Mouse (Mus musculus) lung, embryonic 15.5 days (tissue): ENCODE results near the gene Kank1. TPM values are rescaled to one million over a fixed set of nuclear protein-coding genes. Genes with fewer than 3 reads are reported as not detected.

Source experiments
- ATAC-seq: fragments of 200-750 bp; cut with Nextera tagmentation; 2 replicates; pipeline ENCODE4 v1.8.0; 2017; ENCODE audit warnings: moderate number of reproducible peaks, borderline replicate concordance; ENCODE audit not compliant: low FRiP score, low TSS enrichment; ENCODE audit errors: extremely low read depth
- H3K27ac ChIP-seq: fragments of 300-500 bp; sonication (generic); 2 replicates; pipeline ENCODE4 v1.5.1; 2015; ENCODE audit warnings: moderate library complexity, mild to moderate bottlenecking, inconsistent platforms
- H3K27me3 ChIP-seq: fragments of 300-500 bp; sonication (generic); 2 replicates; pipeline ENCODE4 v1.6.1; 2015; ENCODE audit warnings: inconsistent platforms
- H3K36me3 ChIP-seq: fragments of 300-500 bp; sonication (generic); 2 replicates; pipeline ENCODE4 v1.6.1; 2015; ENCODE audit warnings: inconsistent platforms
- H3K4me1 ChIP-seq: fragments of 300-500 bp; sonication (generic); 2 replicates; pipeline ENCODE4 v1.6.1; 2015; ENCODE audit warnings: inconsistent platforms
- H3K4me2 ChIP-seq: fragments of 300-500 bp; sonication (generic); 2 replicates; pipeline ENCODE4 v1.6.1; 2015; ENCODE audit warnings: inconsistent platforms, mild to moderate bottlenecking, moderate library complexity
- H3K4me3 ChIP-seq: fragments of 300-500 bp; sonication (generic); 2 replicates; pipeline ENCODE4 v1.5.1; 2015; ENCODE audit warnings: mild to moderate bottlenecking, inconsistent platforms
- H3K9ac ChIP-seq: fragments of 300-500 bp; sonication (generic); 2 replicates; pipeline ENCODE4 v1.6.1; 2015; ENCODE audit warnings: inconsistent platforms
- H3K9me3 ChIP-seq: fragments of 300-500 bp; sonication (generic); 2 replicates; pipeline ENCODE4 v1.6.1; 2016; ENCODE audit warnings: inconsistent platforms
- WGBS: fragments of 180-500 bp; shearing (Covaris S2); methylation state at CpG from one replicate; pipeline ENCODE4 v1.1.7; 2015; 5-methylcytosine and 5-hydroxymethylcytosine counted together
- polyA plus RNA-seq: library from polyadenylated mRNA; unstranded; fragments of >200 nt; fragmentation: Nextera tagmentation; extraction: Ambion mirVana; gene quantifications from 2 replicates; pipeline ENCODE4 v1.2.1, GENCODE M21; 2015

Kank1 gene
- polyA plus RNA-seq, 1 experiment from 2014 or later, result 18.6 TPM

DNA sequence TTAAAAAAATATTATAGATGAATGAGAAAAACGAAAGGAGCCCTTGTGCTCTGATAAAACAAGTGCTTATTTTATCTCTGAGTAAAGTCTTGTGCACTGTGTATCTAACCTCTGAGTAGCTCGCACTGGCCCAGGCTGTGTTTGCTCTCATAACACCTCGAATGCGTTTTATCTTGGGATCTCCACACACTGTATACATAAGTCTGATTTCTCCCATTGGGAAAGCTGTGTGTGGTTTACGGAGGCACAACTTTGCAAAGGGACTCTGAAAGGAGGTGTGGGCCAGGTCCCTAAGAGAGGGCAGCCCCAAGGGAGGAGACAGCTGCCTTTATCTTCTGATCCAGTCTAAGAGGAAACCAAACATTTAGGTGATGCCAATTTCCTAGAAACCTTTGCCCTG is 198.6 kb downstream of the Kank1 start:
- Histone ChIP-seq H3K27me3 (peaks cover 10% of the 10 kb centered on the region; the same call in 1 of the 2 replicates), H3K4me3 (no peak overlapping the region), H3K4me1 (peaks cover 37% of the 10 kb centered on the region), H3K27ac (no peak overlapping the region), H3K9me3 (no peaks in the 10 kb centered on the region), H3K4me2 (no peak overlapping the region), H3K9ac (no peak overlapping the region), H3K36me3 (peaks cover 10% of the 10 kb centered on the region; the same call in 1 of the 2 replicates)
- ATAC-seq, result peak; percentile 54
- WGBS, result 17% methylated on average over 5 of the region's 5 CpGs

DNA sequence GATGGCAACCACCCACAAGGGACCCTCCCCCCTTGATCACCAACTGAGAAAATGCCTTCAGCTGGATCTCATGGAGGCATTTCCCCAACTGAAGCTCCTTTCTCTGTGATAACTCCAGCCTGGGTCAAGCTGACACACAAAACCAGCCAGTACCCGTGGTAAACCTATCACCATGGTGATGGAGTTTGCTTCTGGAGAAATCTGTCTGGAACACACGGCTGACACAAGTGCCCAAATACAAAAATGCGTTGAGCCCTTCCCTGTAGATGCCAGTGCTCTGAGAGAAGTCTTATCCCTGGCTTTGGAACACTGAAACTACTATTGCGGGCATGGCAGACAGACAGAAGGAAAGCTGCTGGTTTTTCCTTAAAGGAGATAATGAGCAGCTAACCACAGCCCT is 199.4 kb downstream of the Kank1 start:
- 0 out of 2 replicates have a peak, but pooled peaks cover 5% of the 10 kb centered on the region for H3K36me3 ChIP-seq
- no peak overlapping the region for H3K9ac ChIP-seq
- WGBS, result 58% methylated on average over 4 of the region's 4 CpGs
- H3K4me2 ChIP-seq, result no peak overlapping the region
- no peaks in the 10 kb centered on the region for H3K9me3 ChIP-seq
- peaks cover 16% of the 10 kb centered on the region; the same call in 1 of the 2 replicates for H3K27me3 ChIP-seq
- H3K4me3 ChIP-seq, result no peak overlapping the region
- no peak for ATAC-seq
- no peak overlapping the region for H3K27ac ChIP-seq
- peaks cover 44% of the 10 kb centered on the region for H3K4me1 ChIP-seq

DNA sequence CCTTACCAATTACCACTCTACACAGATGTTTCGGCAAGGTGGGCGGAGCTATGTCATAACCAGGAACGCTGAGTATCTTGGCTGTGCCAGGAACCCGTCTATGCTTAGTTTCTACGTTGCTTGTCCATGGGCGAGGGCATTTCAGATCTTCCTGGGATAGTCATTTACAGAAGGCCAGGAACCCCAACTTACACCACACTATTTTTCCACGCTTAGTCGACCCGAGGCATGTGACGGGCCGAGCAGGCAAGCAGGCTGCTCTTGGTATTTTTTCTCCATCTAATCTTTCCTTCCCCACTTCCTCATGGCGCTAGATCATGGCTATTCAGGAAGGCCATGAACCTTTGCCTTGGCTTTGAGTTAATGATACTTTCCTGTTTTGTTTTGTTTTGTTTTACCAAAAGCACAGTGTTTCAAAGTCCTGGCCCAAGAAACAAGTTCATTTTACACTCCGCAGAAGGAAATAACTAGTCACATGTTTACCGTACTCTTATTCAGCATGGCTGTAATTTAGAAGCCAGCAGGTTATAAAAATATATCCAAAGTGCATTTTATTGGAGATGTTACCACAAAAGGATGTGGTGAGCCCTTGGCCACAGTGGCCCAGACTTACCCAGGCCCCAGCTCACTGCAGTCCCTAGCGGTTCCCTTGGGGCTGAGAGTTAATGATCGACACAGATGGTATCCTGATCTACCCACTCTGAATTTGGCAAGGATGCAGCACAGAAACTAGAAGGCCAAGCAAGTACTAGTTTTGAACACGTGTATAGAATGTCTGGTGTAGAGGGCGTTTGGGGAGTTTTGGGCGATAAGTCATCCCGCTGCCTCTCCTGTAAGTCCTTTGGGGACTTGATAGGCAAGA is 200.2 kb downstream of the Kank1 start:
- Histone ChIP-seq H3K27ac (no peak overlapping the region), H3K4me2 (no peak overlapping the region), H3K27me3 (peaks cover 16% of the 10 kb centered on the region; the same call in 1 of the 2 replicates), H3K36me3 (0 out of 2 replicates have a peak, but pooled peaks cover 5% of the 10 kb centered on the region), H3K4me1 (peaks cover 44% of the 10 kb centered on the region), H3K4me3 (no peak overlapping the region), H3K9ac (no peak overlapping the region), H3K9me3 (no peaks in the 10 kb centered on the region)
- WGBS, result 85% methylated on average over 20 of the region's 20 CpGs
- no peak for ATAC-seq

DNA sequence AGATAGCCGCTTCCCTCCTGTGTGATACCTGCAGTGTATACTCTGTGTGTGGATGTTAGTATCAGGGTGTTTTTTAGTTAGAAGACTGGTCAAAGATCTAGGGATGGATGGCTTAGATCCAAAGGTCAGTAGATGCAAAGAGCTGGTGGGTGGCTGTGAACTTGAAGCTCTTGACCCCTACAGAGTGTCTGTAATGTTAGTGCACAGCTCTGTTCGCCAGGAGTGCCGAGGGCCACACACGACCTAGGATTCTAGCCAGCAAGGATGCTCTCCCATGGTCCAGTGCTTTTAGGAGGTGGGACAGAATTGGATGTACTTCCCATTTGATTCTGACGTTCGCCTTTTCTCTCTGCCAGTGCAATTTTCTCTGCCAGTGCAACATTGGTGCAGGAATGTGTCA is 201.5 kb downstream of the Kank1 start:
- no peak for ATAC-seq
- Histone ChIP-seq H3K27ac (no peak overlapping the region), H3K27me3 (peaks cover 13% of the 10 kb centered on the region), H3K4me3 (no peak overlapping the region), H3K36me3 (no peaks in the 10 kb centered on the region), H3K4me2 (no peak overlapping the region), H3K9ac (no peak overlapping the region), H3K9me3 (no peaks in the 10 kb centered on the region), H3K4me1 (peaks cover 37% of the 10 kb centered on the region)
- WGBS, result 84% methylated on average over 6 of the region's 6 CpGs

DNA sequence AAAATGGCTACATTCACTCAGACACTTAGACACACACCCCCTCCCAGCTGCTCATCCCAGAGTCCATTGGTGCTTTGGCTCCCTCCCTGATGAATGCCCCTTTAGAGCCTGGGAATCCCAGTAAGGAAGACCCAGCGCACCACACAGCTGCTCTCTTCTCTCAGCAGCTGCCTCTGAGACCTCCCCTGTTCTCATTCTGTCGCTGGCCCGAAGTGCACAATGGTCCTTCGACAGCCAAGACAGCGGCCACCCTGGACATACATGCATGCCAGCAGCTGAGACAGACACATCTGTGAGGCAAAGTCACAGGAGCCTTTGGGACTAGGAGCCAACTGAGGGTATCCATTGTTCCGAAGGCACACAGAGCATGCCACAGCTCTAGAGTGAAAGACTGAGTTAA is 203.0 kb downstream of the Kank1 start:
- Histone ChIP-seq H3K4me3 (no peak overlapping the region), H3K4me1 (peaks cover 34% of the 10 kb centered on the region), H3K27ac (no peak overlapping the region), H3K9me3 (no peaks in the 10 kb centered on the region), H3K4me2 (no peak overlapping the region), H3K36me3 (no peaks in the 10 kb centered on the region), H3K27me3 (peaks cover 15% of the 10 kb centered on the region), H3K9ac (no peak overlapping the region)
- WGBS, result 60% methylated on average over 6 of the region's 6 CpGs
- ATAC-seq, result no peak

DNA sequence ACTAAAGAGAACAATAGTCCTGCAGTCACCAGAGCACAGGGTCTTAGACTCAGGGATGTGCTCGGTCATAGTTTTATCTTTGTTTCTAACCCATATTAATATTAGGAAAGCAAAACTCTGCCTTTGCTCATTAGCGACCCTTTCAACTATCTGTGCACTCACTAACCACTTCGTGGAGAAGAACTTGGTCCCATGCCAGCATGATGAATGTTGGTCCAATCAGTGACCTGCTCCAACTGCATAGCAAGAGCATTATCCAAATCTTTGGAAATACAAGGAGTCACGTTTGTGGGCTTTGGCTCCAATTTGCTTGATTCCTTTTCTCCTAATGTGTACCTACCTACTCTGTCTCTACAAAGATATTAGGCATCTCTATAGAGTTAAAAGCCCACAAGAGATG is 204.0 kb downstream of the Kank1 start:
- H3K27me3 ChIP-seq, result peaks cover 16% of the 10 kb centered on the region
- no peaks in the 10 kb centered on the region for H3K9me3 ChIP-seq
- H3K9ac ChIP-seq, result no peak overlapping the region
- H3K36me3 ChIP-seq, result no peaks in the 10 kb centered on the region
- H3K4me1 ChIP-seq, result peaks cover 25% of the 10 kb centered on the region
- H3K4me3 ChIP-seq, result no peak overlapping the region
- no peak overlapping the region for H3K27ac ChIP-seq
- H3K4me2 ChIP-seq, result no peak overlapping the region
- no peak for ATAC-seq
- WGBS, result 47% methylated on average over 4 of the region's 4 CpGs

DNA sequence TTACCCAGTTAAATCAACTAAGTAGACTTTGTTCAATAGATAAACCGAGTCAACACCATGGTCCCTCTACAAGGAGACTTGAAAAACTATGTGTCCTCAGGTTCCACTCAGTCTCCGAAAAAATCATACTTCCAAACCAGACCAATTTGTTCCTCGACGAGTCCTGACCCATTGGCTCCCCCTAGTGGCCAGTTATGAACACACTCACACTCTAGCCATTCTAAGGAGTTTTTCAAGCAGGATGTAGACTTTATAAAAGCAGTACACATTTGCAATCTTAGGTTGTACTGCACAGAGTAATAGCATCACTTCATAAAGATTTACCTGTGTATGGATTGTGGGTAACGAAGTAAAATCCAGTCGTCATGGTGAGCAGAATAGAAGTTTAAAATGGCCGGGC is 208.3 kb downstream of the Kank1 start:
- peaks cover 37% of the 10 kb centered on the region for H3K27me3 ChIP-seq
- peaks cover 7% of the 10 kb centered on the region; the same call in 1 of the 2 replicates for H3K4me1 ChIP-seq
- H3K9me3 ChIP-seq, result no peaks in the 10 kb centered on the region
- no peak overlapping the region for H3K4me2 ChIP-seq
- 22% methylated on average over 7 of the region's 7 CpGs for WGBS
- no peaks in the 10 kb centered on the region for H3K36me3 ChIP-seq
- ATAC-seq, result no peak
- H3K27ac ChIP-seq, result no peak overlapping the region
- H3K4me3 ChIP-seq, result no peak overlapping the region
- no peak overlapping the region for H3K9ac ChIP-seq

DNA sequence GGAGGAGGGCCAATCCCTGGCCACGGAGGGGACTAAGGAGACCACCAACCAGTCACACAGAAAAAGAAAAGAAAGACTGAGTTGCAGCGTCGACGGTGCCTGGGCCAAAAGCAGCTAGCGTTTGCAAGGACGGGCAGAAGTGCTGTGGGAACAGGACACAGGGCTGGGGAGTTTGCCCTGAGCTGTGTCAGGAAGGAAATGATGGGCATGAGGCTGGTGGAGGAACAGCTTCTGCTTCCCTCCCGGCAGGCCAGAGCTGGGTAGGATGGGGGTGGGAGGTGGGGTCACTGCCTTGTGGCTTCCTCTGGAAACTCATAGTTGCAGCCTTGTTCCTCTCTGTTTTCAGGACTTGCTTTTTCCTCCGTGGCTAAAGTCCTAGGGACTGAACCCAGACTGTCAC is 209.1 kb downstream of the Kank1 start:
- Histone ChIP-seq H3K27ac (no peak overlapping the region), H3K4me2 (no peak overlapping the region), H3K9ac (no peak overlapping the region), H3K9me3 (no peaks in the 10 kb centered on the region), H3K4me1 (peaks cover 4% of the 10 kb centered on the region; the same call in 1 of the 2 replicates), H3K4me3 (no peak overlapping the region), H3K36me3 (no peaks in the 10 kb centered on the region), H3K27me3 (peaks cover 35% of the 10 kb centered on the region)
- WGBS, result 52% methylated on average over 8 of the region's 8 CpGs
- no peak for ATAC-seq

DNA sequence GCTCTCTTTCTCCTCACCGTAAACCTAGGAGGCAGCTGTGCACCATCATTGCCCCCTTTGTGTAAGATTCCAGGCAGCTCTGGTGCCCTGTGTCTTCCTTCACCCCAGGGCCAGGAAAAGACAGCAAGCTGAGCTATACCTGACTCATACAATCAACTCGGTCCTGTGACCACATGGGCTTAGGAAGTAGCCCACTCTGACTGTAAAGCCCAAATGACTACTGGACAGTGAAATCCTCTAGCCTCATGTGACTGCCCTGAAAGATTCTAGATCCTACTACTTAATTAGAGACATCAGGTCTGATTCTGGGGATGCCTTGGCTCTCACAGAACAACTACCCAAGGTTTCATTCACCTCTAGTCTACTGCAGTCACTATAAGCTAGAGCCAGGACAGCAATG is 209.9 kb downstream of the Kank1 start:
- peaks cover 31% of the 10 kb centered on the region for H3K27me3 ChIP-seq
- H3K4me1 ChIP-seq, result peaks cover 4% of the 10 kb centered on the region; the same call in 1 of the 2 replicates
- no peaks in the 10 kb centered on the region for H3K36me3 ChIP-seq
- H3K9me3 ChIP-seq, result no peaks in the 10 kb centered on the region
- 66% methylated on average over 2 of the region's 2 CpGs for WGBS
- no peak overlapping the region for H3K4me3 ChIP-seq
- no peak overlapping the region for H3K9ac ChIP-seq
- no peak overlapping the region for H3K4me2 ChIP-seq
- no peak overlapping the region for H3K27ac ChIP-seq
- ATAC-seq, result no peak

DNA sequence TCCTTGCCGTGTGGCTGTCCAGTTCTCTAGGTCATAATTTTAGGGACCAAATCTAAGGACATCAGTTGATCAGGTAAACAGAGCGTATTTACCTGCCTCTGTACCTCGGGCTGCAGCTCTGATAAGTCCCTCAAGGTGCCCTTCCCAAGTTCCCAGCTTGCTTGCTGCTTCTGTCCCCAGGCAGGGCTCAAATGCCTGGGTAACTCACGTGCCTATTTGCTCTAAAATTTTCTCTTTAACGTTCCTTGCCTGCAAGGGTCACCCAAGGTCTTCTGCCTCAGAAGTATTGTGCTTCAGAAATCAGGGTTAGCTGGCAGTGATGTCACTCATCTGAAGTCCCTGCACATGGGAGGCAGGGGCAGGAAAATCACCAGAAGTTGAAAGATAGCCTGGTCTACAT is 210.6 kb downstream of the Kank1 start:
- no peak for ATAC-seq
- no peak overlapping the region for H3K4me2 ChIP-seq
- H3K27ac ChIP-seq, result no peak overlapping the region
- H3K9me3 ChIP-seq, result no peaks in the 10 kb centered on the region
- whole genome bisulfite sequencing, result 46% methylated on average over 5 of the region's 5 CpGs
- no peaks in the 10 kb centered on the region for H3K36me3 ChIP-seq
- no peak overlapping the region for H3K9ac ChIP-seq
- H3K4me3 ChIP-seq, result no peak overlapping the region
- H3K27me3 ChIP-seq, result peaks cover 31% of the 10 kb centered on the region
- H3K4me1 ChIP-seq, result peaks cover 4% of the 10 kb centered on the region; the same call in 1 of the 2 replicates

DNA sequence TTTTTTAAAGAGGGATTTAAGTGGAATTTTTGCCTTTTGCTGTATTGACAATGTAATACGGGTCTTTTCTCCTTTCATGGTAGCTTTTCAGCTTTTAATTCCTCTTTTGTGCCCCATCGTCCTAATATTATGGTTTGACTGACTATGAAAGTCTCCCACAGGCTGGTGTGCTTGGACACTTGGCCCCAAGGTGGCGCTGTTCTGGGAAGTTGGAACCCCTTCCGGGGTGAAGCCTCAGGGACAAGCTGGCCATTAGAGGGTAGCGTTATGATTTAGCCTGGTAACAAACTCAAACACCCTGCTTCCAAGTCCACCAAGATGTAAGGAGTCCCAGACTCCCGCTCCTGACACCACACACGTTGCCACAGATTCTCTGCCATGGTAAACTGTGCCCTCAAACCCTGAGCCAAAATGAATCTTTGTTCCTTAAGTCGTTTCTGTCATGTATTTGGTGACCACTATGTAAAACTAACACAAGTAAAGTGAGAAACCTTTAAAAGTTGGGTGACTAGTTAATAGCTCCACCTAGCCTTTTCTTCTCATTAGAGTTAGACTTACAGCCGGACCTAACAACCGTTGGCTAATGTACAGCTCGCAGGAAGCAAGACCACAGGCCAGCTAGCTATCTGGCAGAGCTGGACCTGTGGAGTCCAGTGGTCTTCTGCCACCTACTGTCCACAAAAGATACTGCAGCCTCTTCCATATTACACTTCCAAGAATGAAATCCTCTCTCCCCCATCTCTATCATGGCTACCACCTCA is 214.3 kb downstream of the Kank1 start:
- ATAC-seq, result peak; percentile 58; the same call in 1 of the 2 replicates

DNA sequence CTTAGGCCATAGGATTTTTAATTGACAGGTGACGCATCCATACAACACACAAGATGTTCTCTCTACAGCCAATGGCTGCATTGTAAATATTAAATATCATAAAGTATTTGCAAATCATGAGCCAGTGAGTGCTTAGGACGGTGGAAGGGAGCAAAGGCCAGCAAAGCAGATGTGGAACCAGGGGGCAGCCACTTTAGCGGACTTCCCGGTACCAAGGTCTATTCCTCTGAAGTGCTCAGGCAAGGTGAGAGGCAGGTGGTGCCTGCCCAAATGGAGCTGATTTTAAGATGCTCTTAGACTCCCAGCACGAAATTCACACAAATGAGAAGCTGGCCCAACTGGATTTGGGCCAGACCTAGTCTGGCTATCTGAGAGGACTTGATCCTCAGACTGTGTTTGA is 216.4 kb downstream of the Kank1 start:
- WGBS, result 71% methylated on average over 5 of the region's 5 CpGs
- H3K4me3 ChIP-seq, result no peak overlapping the region
- H3K4me1 ChIP-seq, result peaks cover 4% of the 10 kb centered on the region; the same call in 1 of the 2 replicates
- ATAC-seq, result no peak
- peaks cover 5% of the 10 kb centered on the region for H3K27me3 ChIP-seq
- H3K4me2 ChIP-seq, result no peak overlapping the region
- no peak overlapping the region for H3K9ac ChIP-seq
- no peaks in the 10 kb centered on the region for H3K9me3 ChIP-seq
- H3K27ac ChIP-seq, result no peak overlapping the region
- H3K36me3 ChIP-seq, result no peaks in the 10 kb centered on the region

More for the DNA sequence above, 214.3 kb downstream of the Kank1 start:
- Histone ChIP-seq H3K9me3 (no peaks in the 10 kb centered on the region), H3K27ac (no peak overlapping the region), H3K9ac (no peak overlapping the region), H3K36me3 (no peaks in the 10 kb centered on the region), H3K4me3 (no peak overlapping the region), H3K4me2 (no peak overlapping the region), H3K27me3 (peaks cover 21% of the 10 kb centered on the region), H3K4me1 (peaks cover 4% of the 10 kb centered on the region; the same call in 1 of the 2 replicates)
- 47% methylated on average over 11 of the region's 11 CpGs for WGBS
